Mouse (Mus musculus): Measurements from ENCODE around the gene Apol10b.
"Not testable (repeated sequence)": the region's sequence is repeated elsewhere in the genome, so short reads cannot be mapped to it uniquely, and the experiment has no call there.

GRCm38 (mm10) chr15:77626471-77626870 lies 30.5 kb upstream of the Apol10b start:
- not testable (repeated sequence) for TF ChIP-seq GATA1, TAL1 (IDR thresholded peaks at IDR 0.05; ENCODE audit: low read length)

Data from erythroblast, embryonic 14.5 days (primary cell).